Mouse (Mus musculus) adrenal gland, postnatal 14 days (tissue): ENCODE results near the gene Hist1h2aa. TPM values are rescaled to one million over a fixed set of nuclear protein-coding genes. Genes with fewer than 3 reads are reported as not detected.

Source experiments
- DNase-seq: peaks from one replicate; pipeline ENCODE4 v3.0.0; 2021; ENCODE audit warnings: mixed read lengths
- microRNA-seq, 2 experiments: library from miRNA; unstranded; fragments of <30 nt; microRNA quantifications; one replicate each; pipeline ENCODE4 v1.2.0; 2021
- total RNA-seq: library from RNA; stranded (reverse); gene quantifications from 2 replicates; pipeline ENCODE4 v1.2.3, GENCODE M21; 2021

Hist1h2aa gene
- total RNA-seq, 1 experiment from 2014 or later: not detected

- no peak for DNase-seq
Measured at GRCm38 (mm10) chr13:23946254-23946653, 12.0 kb downstream of the Hist1h2aa start.

- DNase-seq: no peak
Measured at GRCm38 (mm10) chr13:23949484-23950246, 15.4 kb downstream of the Hist1h2aa start.

DNA sequence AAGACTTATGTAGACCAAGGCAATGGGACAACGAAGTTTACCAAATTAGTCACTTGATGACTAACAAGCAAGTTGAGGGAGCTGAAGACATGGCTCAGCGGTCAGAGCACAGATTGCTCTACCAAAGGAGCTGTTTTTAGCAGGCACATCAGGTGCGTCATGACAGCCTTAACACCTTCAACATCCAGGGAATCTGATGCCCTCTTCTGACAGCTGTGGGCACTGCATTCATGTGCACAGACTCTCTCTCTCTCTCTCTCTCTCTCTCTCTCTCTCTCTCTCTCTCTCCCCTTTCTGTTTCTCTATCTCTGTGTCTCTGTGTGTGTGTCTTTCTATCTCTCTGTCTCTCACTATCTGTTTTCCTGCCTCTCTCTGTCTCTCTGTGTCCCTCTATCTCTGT lies 16.7 kb downstream of the Hist1h2aa start:
- peak; percentile 66 for DNase-seq

GRCm38 (mm10) chr13:23959776-23960175 lies 25.5 kb downstream of the Hist1h2aa start:
- no peak for DNase-seq

DNA sequence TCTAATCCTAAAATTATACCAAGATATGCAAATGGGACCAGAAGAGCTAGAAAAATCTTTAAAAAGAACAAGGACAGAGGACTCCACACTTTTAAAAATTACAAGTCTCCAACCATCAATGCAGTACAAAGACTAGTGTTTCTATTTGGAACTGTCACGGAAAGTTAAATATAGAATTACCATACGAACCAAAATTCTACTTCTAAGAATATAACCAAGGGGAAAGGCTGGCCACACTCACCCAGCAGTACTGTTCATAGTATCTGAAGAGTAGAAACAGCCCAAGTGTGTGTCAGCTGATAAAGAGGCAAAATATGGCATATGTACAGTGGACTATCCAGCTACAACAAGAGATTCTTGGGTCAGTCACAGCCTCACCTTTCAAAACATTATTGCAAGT lies 30.6 kb downstream of the Hist1h2aa start:
- no peak for DNase-seq

GRCm38 (mm10) chr13:23971870-23972269 lies 37.6 kb downstream of the Hist1h2aa start:
- DNase-seq: no peak

- no peak for DNase-seq
Measured at GRCm38 (mm10) chr13:23972271-23972670, 38.0 kb downstream of the Hist1h2aa start.

Small RNA genes lying within 50 kb of the gene (microRNA-seq; reads per million reads assigned to microRNA genes)
- gene Gm44344: 0 reads per million in 2 experiments

Other genes with a start within 250 kb of the Hist1h2aa start
- 0.37 and 0.83 TPM in 2 replicates for gene Hist1h1t, start 238.6 kb upstream of the Hist1h2aa start, total RNA-seq
- 161 and 165 TPM in 2 replicates for gene Hist1h4c, start 236.0 kb upstream of the Hist1h2aa start, total RNA-seq
- 29.0 and 39.1 TPM in 2 replicates for gene Hfe, start 223.6 kb upstream of the Hist1h2aa start, total RNA-seq
- gene Hist1h1c, start 195.7 kb upstream of the Hist1h2aa start, total RNA-seq: 300 and 304 TPM in 2 replicates
- gene Hist1h3c, start 188.9 kb upstream of the Hist1h2aa start, total RNA-seq: 82.5 and 109 TPM in 2 replicates
- 125 and 171 TPM in 2 replicates for gene Hist1h2bb, start 187.7 kb upstream of the Hist1h2aa start, total RNA-seq
- 157 and 198 TPM in 2 replicates for gene Hist1h2ab, start 183.3 kb upstream of the Hist1h2aa start, total RNA-seq
- gene Hist1h3b, start 182.2 kb upstream of the Hist1h2aa start, total RNA-seq: 247 and 351 TPM in 2 replicates
- gene Hist1h4b, start 177.4 kb upstream of the Hist1h2aa start, total RNA-seq: 217 and 308 TPM in 2 replicates
- 164 and 198 TPM in 2 replicates for gene Hist1h4a, start 173.2 kb upstream of the Hist1h2aa start, total RNA-seq
- gene Hist1h3a, start 172.1 kb upstream of the Hist1h2aa start, total RNA-seq: 183 and 216 TPM in 2 replicates
- gene Hist1h1a, start 170.8 kb upstream of the Hist1h2aa start, total RNA-seq: 172 and 219 TPM in 2 replicates
- not detected in 2 replicates for gene Trim38, start 164.5 kb upstream of the Hist1h2aa start, total RNA-seq
- 0.68 and 12.9 TPM in 2 replicates for gene Slc17a2, start 127.5 kb upstream of the Hist1h2aa start, total RNA-seq
- 0.38 and 4.4 TPM in 2 replicates for gene Slc17a3, start 95.0 kb upstream of the Hist1h2aa start, total RNA-seq
- 1.1 TPM in 1 of 2 replicates, not detected in the other for gene Slc17a1, start 66.7 kb upstream of the Hist1h2aa start, total RNA-seq
- gene Slc17a4, start 19.5 kb upstream of the Hist1h2aa start, total RNA-seq: 0.45 and 4.8 TPM in 2 replicates
- not detected in 2 replicates for gene Hist1h2ba, start 306 bp upstream of the Hist1h2aa start, total RNA-seq
- 2.7 and 2.9 TPM in 2 replicates for gene Scgn, start 56.8 kb downstream of the Hist1h2aa start, total RNA-seq